Comparison of ENCODE assay signal across 27 mouse cellular contexts in genomic region chr14:121469601-121470000, GRCm38 (mm10). TPM values are rescaled to one million over a fixed set of nuclear protein-coding genes. Genes with fewer than 3 reads are reported as not detected.
"Had no signal": no experiment of that assay in that cellular context is flagged by ENCODE, and none has a peak within 500 bp of the region (broad histone marks: within the 10 kb centered on the region; RNA-seq: fewer than 3 reads in every experiment).

No protein-coding gene starts in this region.

- H3K27ac ChIP-seq: gastrocnemius, adult 2 months; heart, embryonic 13.5 days; heart, embryonic 15.5 days; hindbrain, embryonic 10.5 days; hindbrain, embryonic 12.5 days; hindbrain, embryonic 14.5 days; intestine, embryonic 15.5 days; layer of hippocampus, adult 2 months; left cerebral cortex, adult 2 months; limb, embryonic 10.5 days; limb, embryonic 12.5 days; liver, embryonic 12.5 days; liver, embryonic 14.5 days had no signal

- H3K36me3 ChIP-seq: heart, embryonic 13.5 days; heart, embryonic 15.5 days; hindbrain, embryonic 10.5 days; hindbrain, embryonic 12.5 days; intestine, embryonic 15.5 days; limb, embryonic 10.5 days; limb, embryonic 12.5 days; liver, embryonic 12.5 days had no signal

- DNase-seq: gastrocnemius, adult 2 months; gastrocnemius, postnatal 10 days; gastrocnemius, postnatal 25 days; heart, postnatal 4 days; kidney, adult 8-10 months; kidney, postnatal 10 days; kidney, postnatal 25 days; kidney, postnatal 4 days; liver had no signal

- H3K4me2 ChIP-seq: heart, embryonic 11.5 days; heart, embryonic 13.5 days; heart, embryonic 15.5 days; hindbrain, embryonic 12.5 days; hindbrain, embryonic 14.5 days; intestine, embryonic 15.5 days; limb, embryonic 12.5 days; liver, embryonic 12.5 days had no signal

- H3K4me3 ChIP-seq: gastrocnemius, adult 2 months; heart, embryonic 13.5 days; heart, embryonic 15.5 days; hindbrain, embryonic 10.5 days; hindbrain, embryonic 12.5 days; intestine, embryonic 15.5 days; layer of hippocampus, adult 2 months; left cerebral cortex, adult 2 months; limb, embryonic 10.5 days; limb, embryonic 12.5 days; liver, embryonic 12.5 days had no signal

- H3K9me3 ChIP-seq: heart, embryonic 13.5 days; heart, embryonic 15.5 days; hindbrain, embryonic 10.5 days; hindbrain, embryonic 12.5 days; intestine, embryonic 15.5 days; limb, embryonic 10.5 days; limb, embryonic 12.5 days; liver, embryonic 12.5 days had no signal

- H3K4me1 ChIP-seq: heart, embryonic 15.5 days; hindbrain, embryonic 10.5 days; hindbrain, embryonic 12.5 days; intestine, embryonic 15.5 days; limb, embryonic 10.5 days; limb, embryonic 12.5 days; liver, embryonic 12.5 days had no signal

- H3K9ac ChIP-seq: heart, embryonic 13.5 days; heart, embryonic 15.5 days; hindbrain, embryonic 12.5 days; hindbrain, embryonic 14.5 days; intestine, embryonic 15.5 days; limb, embryonic 12.5 days; liver, embryonic 12.5 days; liver, embryonic 14.5 days had no signal

- ATAC-seq: hindbrain, embryonic 16.5 days; inflammation-experienced regulatory T-cells, adult 6 months; intestine, embryonic 15.5 days; liver, embryonic 12.5 days had no signal

- H3K27me3 ChIP-seq: heart, embryonic 13.5 days; heart, embryonic 15.5 days; hindbrain, embryonic 12.5 days; intestine, embryonic 15.5 days; limb, embryonic 12.5 days had no signal

RNA-seq across cellular contexts. Expression of gene Slc15a1, which starts 35.5 kb away (rescaled TPM):
- total RNA-seq: gastrocnemius, adult 2 months; gastrocnemius, postnatal 10 days; gastrocnemius, postnatal 25 days; gastrocnemius, postnatal 4 days; heart, postnatal 25 days; layer of hippocampus, adult 2 months; left cerebral cortex, adult 2 months; left cerebral cortex, postnatal 36 days had no signal
- polyA plus RNA-seq: heart, embryonic 11.5 days; heart, embryonic 13.5 days; hindbrain, embryonic 14.5 days; limb, embryonic 10.5 days; limb, embryonic 12.5 days; liver, embryonic 12.5 days; liver, embryonic 14.5 days had no signal
